ENCODE assay signal across 10 mouse cellular contexts in genomic region chr8:103235614-103236013, GRCm38 (mm10).
DNase-seq lines count a peak whose midpoint lies in the region; ATAC-seq and TF ChIP-seq lines count a peak whose summit lies in the region.
"Had no signal": no experiment of that assay in that cellular context is flagged by ENCODE, and none has a peak within 500 bp of the region (broad histone marks: within the 10 kb centered on the region; RNA-seq: fewer than 3 reads in every experiment).

No protein-coding gene starts in this region.

- no peak for TF ChIP-seq CTCF in liver, postnatal 0 days (IDR thresholded peaks at IDR 0.05; ENCODE audit: low read depth)

- H3K27me3 ChIP-seq in liver, postnatal 0 days (ENCODE audit: insufficient read depth, low read length) = no peaks in the 10 kb centered on the region
- no peaks in the 10 kb centered on the region for H3K27me3 ChIP-seq in embryonic facial prominence, embryonic 12.5 days
- H3K27me3 ChIP-seq: midbrain, embryonic 13.5 days had no signal

- no peak overlapping the region for H3K4me3 ChIP-seq in liver, postnatal 0 days (ENCODE audit: low read depth, low read length)
- H3K4me3 ChIP-seq in embryonic facial prominence, embryonic 12.5 days = no peak overlapping the region
- H3K4me3 ChIP-seq: midbrain, embryonic 13.5 days had no signal

- no peaks in the 10 kb centered on the region for H3K9me3 ChIP-seq in liver, postnatal 0 days (ENCODE audit: low read length)
- no peaks in the 10 kb centered on the region for H3K9me3 ChIP-seq in embryonic facial prominence, embryonic 12.5 days
- H3K9me3 ChIP-seq: midbrain, embryonic 13.5 days had no signal

- peak; percentile 4 for DNase-seq in liver
- no peak for DNase-seq in liver, postnatal 0 days
- DNase-seq in kidney, adult 9 months = peak; percentile 21
- DNase-seq in mesoderm, embryonic 11.5 days (ENCODE audit: low read depth, low spot score) = peak; percentile 42
- no peak for DNase-seq in thymus, postnatal 14 days
- no peak for DNase-seq in urinary bladder, adult 2 months (ENCODE audit: low spot score)
- no peak for DNase-seq in spleen, postnatal 36 days (ENCODE audit: low spot score in 2 of 2)
- DNase-seq: adrenal gland, postnatal 14 days had no signal

- WGBS in liver, postnatal 0 days (ENCODE audit: insufficient replicate concordance) = 32% methylated on average over 1 of the region's 1 CpGs
- 4% methylated on average over 1 of the region's 1 CpGs for WGBS in embryonic facial prominence, embryonic 12.5 days

- no peak for ATAC-seq in liver, postnatal 0 days
- no peak for ATAC-seq in embryonic facial prominence, embryonic 12.5 days (ENCODE audit: insufficient number of reproducible peaks, insufficient read depth, low FRiP score, low TSS enrichment)
- ATAC-seq: midbrain, embryonic 13.5 days had no signal

- no peak overlapping the region for H3K9ac ChIP-seq in liver, postnatal 0 days (replicated peaks)
- no peak overlapping the region for H3K9ac ChIP-seq in embryonic facial prominence, embryonic 12.5 days
- H3K9ac ChIP-seq: midbrain, embryonic 13.5 days had no signal

- no peak overlapping the region for H3K27ac ChIP-seq in liver, postnatal 0 days (ENCODE audit: low read depth)
- H3K27ac ChIP-seq in embryonic facial prominence, embryonic 12.5 days = peak overlapping the region; percentile 77
- H3K27ac ChIP-seq: midbrain, embryonic 13.5 days had no signal

- H3K4me2 ChIP-seq in liver, postnatal 0 days (ENCODE audit: low read depth, low read length) = no peak overlapping the region
- no peak overlapping the region for H3K4me2 ChIP-seq in embryonic facial prominence, embryonic 12.5 days (replicated peaks)
- H3K4me2 ChIP-seq: midbrain, embryonic 13.5 days had no signal

- H3K4me1 ChIP-seq in liver, postnatal 0 days (ENCODE audit: insufficient read depth) = no peaks in the 10 kb centered on the region
- H3K4me1 ChIP-seq in embryonic facial prominence, embryonic 12.5 days = peaks cover 17% of the 10 kb centered on the region
- H3K4me1 ChIP-seq: midbrain, embryonic 13.5 days had no signal

- TF ChIP-seq EP300 in liver, postnatal 0 days (IDR thresholded peaks at IDR 0.05; ENCODE audit: low read depth) = no peak

- no peaks in the 10 kb centered on the region for H3K36me3 ChIP-seq in liver, postnatal 0 days (replicated peaks; ENCODE audit: insufficient read depth, low read length)
- H3K36me3 ChIP-seq in embryonic facial prominence, embryonic 12.5 days = no peaks in the 10 kb centered on the region
- H3K36me3 ChIP-seq: midbrain, embryonic 13.5 days had no signal

Comparison
In these comparisons a context has a peak if more than half of its experiments do, and no peak if none do; other contexts are left out.
1. DNase-seq: peak in liver (single experiment), kidney, adult 9 months (single experiment) and mesoderm, embryonic 11.5 days (single experiment); none in liver, postnatal 0 days (single experiment), thymus, postnatal 14 days (single experiment), urinary bladder, adult 2 months (single experiment) and spleen, postnatal 36 days (0 of 2).